Mouse (Mus musculus): ENCODE results near the gene Ranbp17. TPM values are rescaled to one million over a fixed set of nuclear protein-coding genes. Genes with fewer than 3 reads are reported as not detected.
A peak's percentile ranks its signal among the peaks of the same experiment; 100 is the strongest.

The Ranbp17 gene
- total and polyA plus RNA-seq, 2 experiments = 0.02 to 0.09 TPM

- no peak overlapping the region for H3K27ac ChIP-seq (replicated peaks; ENCODE audit: insufficient read depth, low read depth, low read length)
- no peak overlapping the region for H3K9ac ChIP-seq (ENCODE audit: low read depth, low read length)
- DNase-seq (ENCODE audit: extremely low read depth, low read depth, low spot score) = no peak
- 91% methylated on average over 1 of the region's 1 CpGs for WGBS
- TF ChIP-seq CTCF (IDR thresholded peaks at IDR 0.05; ENCODE audit: low read depth, low read length) = no peak
- no peaks in the 10 kb centered on the region for H3K79me2 ChIP-seq (ENCODE audit: control insufficient read depth, insufficient read depth, low read length)
- no peaks in the 10 kb centered on the region for H3K27me3 ChIP-seq (ENCODE audit: control insufficient read depth, insufficient read depth, low read length)
- peaks cover 7% of the 10 kb centered on the region for H3K4me1 ChIP-seq (ENCODE audit: control insufficient read depth, insufficient read depth, low read length)
- no peaks in the 10 kb centered on the region for H3K36me3 ChIP-seq (ENCODE audit: control insufficient read depth, insufficient read depth, low read length)
- no peak overlapping the region for H3K4me3 ChIP-seq (ENCODE audit: insufficient read depth, low read depth, low read length)
These were observed 114.2 kb downstream of the Ranbp17 start for GRCm38 (mm10) chr11:33399346-33399745.

GRCm38 (mm10) chr11:33398701-33399100 lies 114.8 kb downstream of the Ranbp17 start:
- peak; percentile 88 for DNase-seq (ENCODE audit: extremely low read depth, low read depth, low spot score)
- WGBS = 25% methylated on average over 3 of the region's 3 CpGs

GRCm38 (mm10) chr11:33396275-33396674 lies 117.3 kb downstream of the Ranbp17 start:
- DNase-seq (ENCODE audit: extremely low read depth, low read depth, low spot score) = no peak
- no peaks in the 10 kb centered on the region for H3K79me2 ChIP-seq (ENCODE audit: control insufficient read depth, insufficient read depth, low read length)
- no peak for TF ChIP-seq CTCF (IDR thresholded peaks at IDR 0.05; ENCODE audit: low read depth, low read length)
- TF ChIP-seq POLR2A (IDR thresholded peaks at IDR 0.05; ENCODE audit: extremely low read depth, insufficient read depth, low read length) = no peak
- H3K27ac ChIP-seq (replicated peaks; ENCODE audit: insufficient read depth, low read depth, low read length) = no peak overlapping the region
- H3K9ac ChIP-seq (ENCODE audit: low read depth, low read length) = no peak overlapping the region
- WGBS = 92% methylated on average over 6 of the region's 6 CpGs
- H3K27me3 ChIP-seq (ENCODE audit: control insufficient read depth, insufficient read depth, low read length) = no peaks in the 10 kb centered on the region
- H3K4me1 ChIP-seq (ENCODE audit: control insufficient read depth, insufficient read depth, low read length) = peaks cover 5% of the 10 kb centered on the region
- H3K4me3 ChIP-seq (ENCODE audit: insufficient read depth, low read depth, low read length) = no peak overlapping the region
- H3K36me3 ChIP-seq (ENCODE audit: control insufficient read depth, insufficient read depth, low read length) = no peaks in the 10 kb centered on the region

More at GRCm38 (mm10) chr11:33398701-33399100, 114.8 kb downstream of the Ranbp17 start:
- Histone ChIP-seq H3K36me3 (ENCODE audit: control insufficient read depth, insufficient read depth, low read length) (no peaks in the 10 kb centered on the region), H3K4me1 (ENCODE audit: control insufficient read depth, insufficient read depth, low read length) (peaks cover 5% of the 10 kb centered on the region), H3K27ac (replicated peaks; ENCODE audit: insufficient read depth, low read depth, low read length) (no peak overlapping the region), H3K27me3 (ENCODE audit: control insufficient read depth, insufficient read depth, low read length) (no peaks in the 10 kb centered on the region), H3K4me3 (ENCODE audit: insufficient read depth, low read depth, low read length) (no peak overlapping the region), H3K79me2 (ENCODE audit: control insufficient read depth, insufficient read depth, low read length) (no peaks in the 10 kb centered on the region), H3K9ac (ENCODE audit: low read depth, low read length) (no peak overlapping the region)
- TF ChIP-seq POLR2A (IDR thresholded peaks at IDR 0.05; ENCODE audit: extremely low read depth, insufficient read depth, low read length) (no peak), CTCF (IDR thresholded peaks at IDR 0.05; ENCODE audit: low read depth, low read length) (no peak)

GRCm38 (mm10) chr11:33394093-33394492 lies 119.5 kb downstream of the Ranbp17 start:
- Histone ChIP-seq H3K36me3 (ENCODE audit: control insufficient read depth, insufficient read depth, low read length) (no peaks in the 10 kb centered on the region), H3K79me2 (ENCODE audit: control insufficient read depth, insufficient read depth, low read length) (no peaks in the 10 kb centered on the region), H3K27ac (replicated peaks; ENCODE audit: insufficient read depth, low read depth, low read length) (no peak overlapping the region), H3K9ac (ENCODE audit: low read depth, low read length) (no peak overlapping the region), H3K4me3 (ENCODE audit: insufficient read depth, low read depth, low read length) (no peak overlapping the region), H3K27me3 (ENCODE audit: control insufficient read depth, insufficient read depth, low read length) (no peaks in the 10 kb centered on the region), H3K4me1 (ENCODE audit: control insufficient read depth, insufficient read depth, low read length) (peaks cover 5% of the 10 kb centered on the region)
- no peak for DNase-seq (ENCODE audit: extremely low read depth, low read depth, low spot score)
- 86% methylated on average over 3 of the region's 3 CpGs for WGBS
- TF ChIP-seq CTCF (IDR thresholded peaks at IDR 0.05; ENCODE audit: low read depth, low read length) (no peak), POLR2A (IDR thresholded peaks at IDR 0.05; ENCODE audit: extremely low read depth, insufficient read depth, low read length) (no peak)

GRCm38 (mm10) chr11:33388685-33389084 lies 124.9 kb downstream of the Ranbp17 start:
- no peaks in the 10 kb centered on the region for H3K27me3 ChIP-seq (ENCODE audit: control insufficient read depth, insufficient read depth, low read length)
- H3K4me3 ChIP-seq (ENCODE audit: insufficient read depth, low read depth, low read length) = no peak overlapping the region
- no peak overlapping the region for H3K27ac ChIP-seq (replicated peaks; ENCODE audit: insufficient read depth, low read depth, low read length)
- no peak for DNase-seq (ENCODE audit: extremely low read depth, low read depth, low spot score)
- H3K36me3 ChIP-seq (ENCODE audit: control insufficient read depth, insufficient read depth, low read length) = no peaks in the 10 kb centered on the region
- H3K79me2 ChIP-seq (ENCODE audit: control insufficient read depth, insufficient read depth, low read length) = no peaks in the 10 kb centered on the region
- WGBS = 91% methylated on average over 2 of the region's 2 CpGs
- H3K9ac ChIP-seq (ENCODE audit: low read depth, low read length) = no peak overlapping the region
- H3K4me1 ChIP-seq (ENCODE audit: control insufficient read depth, insufficient read depth, low read length) = no peaks in the 10 kb centered on the region
- TF ChIP-seq CTCF (IDR thresholded peaks at IDR 0.05; ENCODE audit: low read depth, low read length) = no peak
- TF ChIP-seq POLR2A (IDR thresholded peaks at IDR 0.05; ENCODE audit: extremely low read depth, insufficient read depth, low read length) = no peak

- Histone ChIP-seq H3K36me3 (ENCODE audit: control insufficient read depth, insufficient read depth, low read length) (no peaks in the 10 kb centered on the region), H3K4me1 (ENCODE audit: control insufficient read depth, insufficient read depth, low read length) (no peaks in the 10 kb centered on the region), H3K4me3 (ENCODE audit: insufficient read depth, low read depth, low read length) (no peak overlapping the region), H3K27me3 (ENCODE audit: control insufficient read depth, insufficient read depth, low read length) (no peaks in the 10 kb centered on the region), H3K27ac (replicated peaks; ENCODE audit: insufficient read depth, low read depth, low read length) (no peak overlapping the region), H3K79me2 (ENCODE audit: control insufficient read depth, insufficient read depth, low read length) (no peaks in the 10 kb centered on the region), H3K9ac (ENCODE audit: low read depth, low read length) (no peak overlapping the region)
- TF ChIP-seq CTCF (IDR thresholded peaks at IDR 0.05; ENCODE audit: low read depth, low read length) = no peak
- no peak for TF ChIP-seq POLR2A (IDR thresholded peaks at IDR 0.05; ENCODE audit: extremely low read depth, insufficient read depth, low read length)
- DNase-seq (ENCODE audit: extremely low read depth, low read depth, low spot score) = no peak
- WGBS = 87% methylated on average over 5 of the region's 5 CpGs
These were observed 151.7 kb downstream of the Ranbp17 start for GRCm38 (mm10) chr11:33361867-33362266.
